Mouse (Mus musculus) splenic B cell, adult 2 months (primary cell): ENCODE results near the gene Lurap1.
A peak's percentile ranks its signal among the peaks of the same experiment; 100 is the strongest.

Experiments used
- DNase-seq: peaks from one replicate; pipeline ENCODE4 v3.0.0-alpha.2; 2011; ENCODE audit warnings: low read depth, low spot score
- H3K27me3 ChIP-seq: 2 replicates; pipeline ENCODE4 v1.6.1; 2012; ENCODE audit warnings: mild to moderate bottlenecking, low read length, moderate library complexity, mixed read lengths; ENCODE audit not compliant: control insufficient read depth, poor library complexity, insufficient read depth, severe bottlenecking
- H3K36me3 ChIP-seq: 2 replicates; pipeline ENCODE4 v1.6.1; 2012; ENCODE audit warnings: mild to moderate bottlenecking, low read length, moderate library complexity, mixed read lengths; ENCODE audit not compliant: control insufficient read depth, poor library complexity, insufficient read depth, severe bottlenecking

The Lurap1 gene

DNA sequence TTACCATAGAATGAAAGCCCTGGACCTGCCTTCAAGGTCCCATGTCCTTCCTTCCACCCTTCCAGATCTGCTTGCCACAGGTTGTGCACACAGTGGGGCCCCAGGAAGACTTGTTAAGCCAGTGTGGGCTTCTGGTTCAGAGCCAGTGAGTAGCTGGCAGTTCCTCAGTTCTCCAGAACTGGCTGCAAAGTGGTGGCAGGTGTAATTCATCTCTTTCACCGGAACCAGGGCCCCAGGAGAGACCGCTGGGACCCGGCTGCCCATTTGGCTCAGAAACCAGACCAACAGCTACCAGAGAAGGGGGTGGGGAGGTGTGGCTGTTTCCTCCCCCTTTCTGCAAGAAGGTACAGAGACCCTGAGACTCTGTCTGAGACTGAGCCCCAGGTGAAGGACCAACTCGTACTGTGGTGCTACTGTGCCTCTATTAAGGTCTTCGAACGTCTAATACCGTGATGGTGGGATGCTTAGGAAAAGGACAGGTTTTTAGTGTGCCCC, 7.8 kb downstream of the Lurap1 start:
- DNase-seq = peak; percentile 31
- Histone ChIP-seq H3K27me3 (no peaks in the 10 kb centered on the region), H3K36me3 (no peaks in the 10 kb centered on the region)

DNA sequence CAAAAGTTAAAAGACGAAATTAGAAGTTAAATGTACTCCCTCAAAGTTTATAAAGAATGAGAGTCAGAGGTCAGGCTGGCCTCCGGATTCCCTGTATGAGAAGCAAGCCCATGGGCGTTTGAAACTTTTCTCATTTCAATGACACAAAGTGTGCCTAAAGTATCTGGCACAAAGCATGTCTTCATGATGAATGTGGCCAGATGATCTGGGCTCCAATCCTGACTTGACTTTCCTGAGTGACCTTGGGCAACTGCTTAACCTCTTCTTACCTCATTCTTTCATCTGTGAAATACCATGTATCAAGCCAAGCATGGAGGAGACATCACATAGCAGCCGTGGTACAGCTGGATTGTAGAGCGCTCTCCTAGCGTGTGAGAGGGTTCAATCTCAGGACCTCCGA, 8.9 kb downstream of the Lurap1 start:
- no peaks in the 10 kb centered on the region for H3K27me3 ChIP-seq
- DNase-seq = no peak
- no peaks in the 10 kb centered on the region for H3K36me3 ChIP-seq

DNA sequence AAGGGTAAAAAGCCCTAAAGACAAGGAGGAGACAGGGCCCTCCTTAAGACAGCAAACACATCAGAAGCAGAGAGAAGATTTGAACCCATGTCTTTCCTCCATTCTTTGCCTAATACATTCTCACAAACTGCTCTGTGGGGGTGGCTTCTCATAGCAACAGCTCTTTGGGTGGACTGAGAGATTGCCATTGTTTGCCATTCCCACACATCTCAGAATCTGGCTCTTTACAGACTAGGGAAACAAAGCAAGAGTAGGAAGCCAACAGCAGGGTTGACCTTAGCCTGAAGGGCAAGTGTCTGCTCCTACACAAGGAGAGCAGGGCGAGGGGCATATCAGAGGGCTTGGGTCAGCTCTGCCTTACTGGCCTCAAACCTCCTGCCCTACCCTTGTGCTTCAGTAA, 9.4 kb downstream of the Lurap1 start:
- Histone ChIP-seq H3K36me3 (no peaks in the 10 kb centered on the region), H3K27me3 (no peaks in the 10 kb centered on the region)
- no peak for DNase-seq

DNA sequence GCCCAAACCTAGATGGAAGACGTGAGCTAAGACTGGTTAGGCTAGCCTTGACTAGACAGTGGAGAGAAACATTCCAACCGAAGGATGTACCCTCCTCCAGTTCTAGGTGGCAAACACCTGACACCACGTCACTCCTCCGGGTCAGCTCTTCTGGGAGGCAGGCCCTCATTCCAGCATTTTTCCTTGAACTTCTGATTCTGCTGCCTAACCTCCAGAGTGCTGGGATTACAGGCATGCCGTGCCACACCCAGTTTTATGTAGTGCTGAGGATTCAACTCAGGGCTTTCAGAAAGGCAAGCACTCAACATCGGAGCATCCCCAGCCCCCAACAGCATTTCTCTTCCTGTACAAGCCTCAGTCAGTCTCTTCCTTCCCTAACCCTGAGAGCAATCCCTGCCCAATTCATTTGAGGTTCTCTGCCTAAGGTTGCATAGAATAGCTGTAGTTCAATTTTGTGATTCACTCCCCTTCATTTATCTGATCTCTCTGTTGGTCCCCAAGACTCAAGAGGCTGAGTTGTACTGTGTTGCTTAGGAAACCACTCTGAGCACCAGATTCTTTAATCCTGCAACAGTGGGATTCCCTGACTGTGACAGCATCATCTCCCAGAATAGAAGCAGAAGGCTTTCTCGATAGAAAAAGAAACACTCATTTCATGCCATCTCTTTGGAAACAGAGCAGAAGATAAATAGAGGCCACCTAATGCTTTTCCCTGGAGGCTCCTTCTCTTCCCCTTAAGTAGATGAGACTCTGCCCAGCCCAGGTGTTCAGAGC, 10.2 kb downstream of the Lurap1 start:
- DNase-seq = no peak
- Histone ChIP-seq H3K36me3 (no peaks in the 10 kb centered on the region), H3K27me3 (no peaks in the 10 kb centered on the region)

DNA sequence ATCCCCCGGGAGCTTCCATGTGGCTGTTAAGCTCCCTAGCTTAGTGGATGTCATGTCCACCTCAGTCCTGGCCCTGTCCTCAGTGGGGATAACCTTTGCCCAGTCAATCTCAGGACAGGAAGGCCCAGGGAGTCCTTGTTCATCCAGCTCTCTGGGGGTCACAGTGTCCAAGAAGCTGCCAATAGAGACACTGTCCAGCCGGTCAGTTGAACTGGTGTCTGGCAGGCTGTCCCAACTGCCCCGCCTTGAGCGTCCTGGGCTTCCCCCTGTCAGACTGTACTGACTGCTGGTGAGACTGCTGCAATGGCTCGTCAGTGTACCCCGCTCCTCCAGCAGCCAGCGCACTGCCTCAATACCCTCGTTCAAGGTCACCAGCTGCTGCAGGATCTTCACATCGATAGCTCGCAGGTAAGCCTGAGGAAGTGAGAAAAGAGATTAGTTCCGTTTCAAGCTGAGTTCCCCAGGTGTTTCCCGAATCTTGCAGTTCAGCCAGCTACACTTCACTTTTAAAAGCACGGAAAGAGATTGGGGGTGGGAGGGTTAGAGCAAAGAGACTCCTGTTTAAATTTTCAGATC, 13.6 kb downstream of the Lurap1 start:
- peak; percentile 76 for DNase-seq
- Histone ChIP-seq H3K27me3 (no peaks in the 10 kb centered on the region), H3K36me3 (no peaks in the 10 kb centered on the region)

DNA sequence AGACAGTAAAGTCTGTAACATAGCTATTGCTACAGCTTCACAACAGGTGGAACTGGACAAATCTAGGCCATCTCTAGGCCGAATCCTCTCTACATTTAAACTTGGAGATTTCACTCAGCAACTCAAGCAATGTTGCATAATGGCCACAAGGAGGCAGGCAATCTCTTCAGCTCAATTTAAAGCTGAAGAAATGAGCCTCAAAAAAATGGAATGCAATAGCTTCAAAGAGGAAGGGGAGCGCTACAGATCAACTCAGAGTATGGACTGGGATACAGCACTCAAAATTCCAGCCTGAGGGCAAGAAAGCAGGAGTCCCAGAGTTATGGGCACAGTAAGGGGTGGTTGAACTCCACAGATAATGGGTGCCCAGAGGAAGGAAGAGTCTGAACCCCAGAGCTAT, 16.1 kb downstream of the Lurap1 start:
- Histone ChIP-seq H3K36me3 (no peaks in the 10 kb centered on the region), H3K27me3 (no peaks in the 10 kb centered on the region)
- peak; percentile 66 for DNase-seq

DNA sequence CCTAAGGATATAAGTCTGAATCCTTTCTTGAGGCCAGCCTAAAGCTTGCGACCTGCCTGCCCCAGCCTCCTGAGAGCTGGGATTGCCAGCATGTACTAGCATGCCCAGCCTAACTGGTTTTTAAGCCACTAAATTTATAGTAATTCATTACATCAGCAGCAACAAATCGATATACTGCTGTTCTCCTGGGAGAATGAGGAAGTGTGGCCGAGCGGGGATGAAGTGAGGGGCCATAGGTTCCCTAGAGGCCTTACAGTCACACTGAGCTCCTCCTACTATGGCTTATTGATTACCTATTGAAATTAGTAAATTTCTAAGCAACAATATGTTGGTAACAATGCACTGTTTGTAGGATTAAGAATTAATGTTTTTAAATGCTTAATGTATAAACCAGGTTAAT, 18.0 kb downstream of the Lurap1 start:
- no peak for DNase-seq
- no peaks in the 10 kb centered on the region for H3K36me3 ChIP-seq
- no peaks in the 10 kb centered on the region for H3K27me3 ChIP-seq

DNA sequence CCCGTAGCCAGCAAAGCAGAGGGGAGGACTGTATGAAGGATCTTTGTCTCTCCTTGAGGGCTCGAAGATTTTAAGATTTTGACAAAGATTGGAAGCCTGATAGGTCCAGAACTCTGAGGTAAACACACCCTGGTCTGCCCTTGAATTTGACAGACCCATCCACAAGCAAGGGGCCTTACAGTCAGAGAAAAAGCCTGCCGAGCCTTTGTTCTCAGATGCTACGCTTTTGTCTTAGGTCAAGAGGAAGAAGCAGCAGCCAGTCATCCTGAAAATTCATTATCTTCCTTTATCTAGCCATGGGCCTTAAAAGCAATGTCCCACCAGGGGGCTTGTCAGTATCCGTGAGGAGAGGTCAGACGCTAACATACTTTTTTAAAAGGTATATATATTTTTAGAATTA, 23.2 kb downstream of the Lurap1 start:
- no peaks in the 10 kb centered on the region; the same call in 1 of the 2 replicates for H3K36me3 ChIP-seq
- no peaks in the 10 kb centered on the region for H3K27me3 ChIP-seq
- no peak for DNase-seq

DNA sequence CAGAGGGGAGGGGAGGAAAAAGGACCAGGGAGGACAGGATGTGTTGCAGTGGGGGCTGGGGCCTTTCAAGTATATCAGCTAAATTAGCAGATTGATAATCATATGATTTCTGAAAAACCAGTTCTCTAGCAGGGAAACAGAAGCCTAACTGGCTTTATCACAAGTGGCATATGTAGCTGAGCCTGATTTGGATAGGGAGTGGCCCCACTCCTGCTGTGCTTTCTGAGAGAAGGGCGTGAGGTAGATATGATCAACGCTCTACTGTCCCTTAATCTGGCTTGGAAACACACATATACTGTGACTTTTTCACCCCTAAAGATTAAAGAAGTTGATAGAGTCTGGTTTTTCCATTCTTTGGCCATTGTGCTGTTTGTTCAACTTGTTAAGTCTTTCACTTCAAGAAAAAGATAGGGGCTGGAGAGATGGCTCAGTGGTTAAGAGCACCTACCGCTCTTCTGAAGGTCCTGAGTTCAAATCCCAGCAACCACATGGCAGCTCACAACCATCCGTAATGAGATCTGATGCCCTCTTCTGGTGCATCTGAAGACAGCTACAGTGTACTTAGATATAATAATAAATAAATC, 25.2 kb downstream of the Lurap1 start:
- H3K36me3 ChIP-seq = no peaks in the 10 kb centered on the region; the same call in 1 of the 2 replicates
- no peaks in the 10 kb centered on the region for H3K27me3 ChIP-seq
- no peak for DNase-seq

DNA sequence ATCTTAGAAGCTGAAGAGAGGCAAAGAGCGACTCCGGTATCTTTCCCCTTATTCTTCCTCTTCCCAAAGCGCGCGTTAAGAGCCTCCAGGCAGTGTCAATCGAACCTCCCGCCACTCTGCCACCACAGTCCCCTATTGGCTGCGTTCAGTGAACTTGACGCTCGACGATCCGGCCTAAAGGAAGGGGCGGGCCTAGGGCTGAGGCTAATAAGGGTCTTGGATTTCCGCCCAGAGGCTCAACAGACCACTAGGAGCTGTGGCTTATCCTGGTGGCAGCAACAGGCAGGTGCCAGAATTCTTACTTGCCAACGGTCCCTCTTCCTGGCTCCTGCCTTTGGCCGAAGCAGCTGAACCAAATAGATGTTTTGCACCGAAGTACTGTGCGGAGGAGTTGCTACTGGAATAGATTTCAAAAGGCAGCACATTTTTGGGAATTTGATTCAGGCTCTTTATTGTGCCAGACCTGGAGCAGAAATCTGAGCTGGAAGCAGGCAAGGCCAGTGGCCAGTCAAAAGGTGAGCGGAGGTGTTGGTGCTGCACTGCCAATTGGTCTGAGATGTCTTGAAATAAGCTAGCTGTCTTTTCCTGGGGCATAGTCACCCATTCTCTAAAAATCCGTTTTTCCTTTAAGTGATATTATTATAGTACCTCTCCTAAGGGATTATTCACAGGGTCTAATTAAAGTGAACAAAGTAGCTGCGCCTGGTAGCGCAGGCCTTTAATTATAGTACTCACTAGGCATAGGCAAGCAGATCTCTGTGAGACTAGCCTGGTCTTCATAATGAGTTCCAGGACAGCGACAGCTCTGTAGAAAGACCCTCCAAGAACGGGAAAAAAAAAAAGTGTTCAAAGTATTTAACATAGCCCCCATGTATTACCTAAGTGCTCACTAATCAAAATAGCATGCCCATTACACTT, 27.3 kb downstream of the Lurap1 start, which contains the start of the genes Rad54l and Pomgnt1:
TSS of gene Rad54l (minus strand) at position 89 of the 918 bp plus-strand sequence.
TSS of gene Pomgnt1 (plus strand) at position 239 of the 918 bp plus-strand sequence.
- peak; percentile 84 for DNase-seq
- Histone ChIP-seq H3K36me3 (no peaks in the 10 kb centered on the region; the same call in 1 of the 2 replicates), H3K27me3 (no peaks in the 10 kb centered on the region)

DNA sequence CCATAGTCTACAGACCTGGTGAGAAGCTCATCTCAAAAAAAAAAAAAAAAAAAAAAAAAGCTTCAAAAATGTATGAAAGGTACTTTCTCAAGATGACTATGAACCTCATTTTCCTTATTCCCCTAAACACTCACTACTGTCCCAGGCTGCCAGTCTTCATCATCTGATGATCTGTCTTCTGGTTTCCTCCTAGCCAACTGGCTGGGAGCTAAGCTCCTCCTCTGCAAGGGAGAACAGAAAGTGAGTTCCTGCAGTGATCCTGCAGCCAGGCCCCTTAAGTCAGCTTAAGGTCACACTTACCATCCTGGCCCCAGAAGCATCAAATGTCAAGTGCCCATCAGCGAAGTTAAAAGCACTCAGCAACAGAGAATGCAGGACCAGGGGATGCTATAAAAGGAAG, 28.4 kb downstream of the Lurap1 start:
- Histone ChIP-seq H3K36me3 (no peaks in the 10 kb centered on the region; the same call in 1 of the 2 replicates), H3K27me3 (no peaks in the 10 kb centered on the region)
- peak; percentile 12 for DNase-seq

DNA sequence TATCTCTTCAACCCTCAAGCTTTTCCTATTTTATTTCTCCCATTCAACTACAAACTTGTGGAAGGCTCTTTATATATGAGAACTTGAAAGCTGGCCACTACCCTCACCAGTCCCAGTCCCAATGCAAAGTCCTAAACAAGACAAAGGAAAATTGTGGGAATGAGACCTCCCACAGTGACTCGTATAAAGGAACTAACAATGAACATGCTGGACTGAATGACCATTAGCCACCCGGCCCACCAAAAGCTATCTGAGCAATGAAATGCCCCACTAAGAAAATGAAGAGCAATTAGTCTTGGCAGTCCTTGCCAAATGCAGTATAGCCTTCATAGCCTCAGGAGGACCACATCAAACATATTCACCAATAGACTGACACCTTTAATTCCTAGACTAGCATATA, 39.7 kb downstream of the Lurap1 start:
- no peak for DNase-seq

DNA sequence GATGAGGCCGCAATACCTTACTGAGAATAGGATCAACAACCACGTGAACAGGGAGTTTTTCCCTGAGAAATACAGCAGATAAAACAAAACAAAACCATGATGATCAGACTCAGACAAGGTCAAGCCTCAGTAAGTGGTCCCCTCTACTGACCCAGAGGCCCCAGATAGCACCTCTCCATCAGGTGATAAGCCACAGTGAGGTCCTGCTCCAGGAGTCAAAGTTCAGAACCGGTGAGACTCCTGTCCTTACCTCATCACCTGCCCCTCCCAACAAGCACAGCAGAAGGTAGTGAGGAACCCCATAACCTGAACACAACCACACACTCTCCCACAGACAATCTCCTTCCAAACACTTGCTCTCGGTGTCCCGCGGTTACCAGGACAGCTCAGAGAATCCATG, 40.4 kb downstream of the Lurap1 start:
- DNase-seq = no peak
- Histone ChIP-seq H3K36me3 (no peaks in the 10 kb centered on the region), H3K27me3 (no peaks in the 10 kb centered on the region)

More for the DNA sequence above, 39.7 kb downstream of the Lurap1 start:
- H3K36me3 ChIP-seq = no peaks in the 10 kb centered on the region
- H3K27me3 ChIP-seq = no peaks in the 10 kb centered on the region

DNA sequence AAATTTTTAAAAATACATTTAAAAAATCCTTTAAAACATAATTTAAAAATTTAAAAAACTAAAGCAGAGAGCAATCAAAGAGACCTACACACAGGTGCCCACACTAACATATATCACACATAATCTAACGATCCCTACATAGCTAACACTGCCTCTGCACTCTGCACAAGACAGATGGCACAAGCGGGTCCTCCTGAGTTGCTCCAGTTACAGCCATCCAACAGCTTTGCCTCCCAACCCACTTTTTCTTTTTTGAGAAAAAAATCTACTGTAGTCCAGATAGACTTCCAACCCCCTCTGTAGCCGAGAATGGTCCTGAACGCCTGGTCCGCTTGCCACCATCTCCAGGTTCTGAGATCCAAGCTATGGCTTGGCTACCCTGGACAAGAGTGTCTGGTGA, 45.9 kb downstream of the Lurap1 start:
- no peaks in the 10 kb centered on the region for H3K36me3 ChIP-seq
- no peak for DNase-seq
- H3K27me3 ChIP-seq = no peaks in the 10 kb centered on the region
